Comparison of ENCODE assay signal across 35 mouse cellular contexts in genomic region chr13:108069151-108069550, GRCm38 (mm10).
"Had no signal": no experiment of that assay in that cellular context is flagged by ENCODE, and none has a peak within 500 bp of the region (broad histone marks: within the 10 kb centered on the region; RNA-seq: fewer than 3 reads in every experiment).

No protein-coding gene starts in this region.

- ATAC-seq: hindbrain, embryonic 16.5 days; hindbrain, postnatal 0 days; inflammation-experienced regulatory T-cells, adult 6 months; intestine, embryonic 16.5 days; intestine, postnatal 0 days had no signal

- DNase-seq: heart, postnatal 10 days; heart, postnatal 14 days; heart, postnatal 36 days; heart, postnatal 4 days; kidney, adult 11 months; kidney, adult 18-20 months; kidney, adult 2 months; kidney, adult 8-10 months; kidney, adult 9 months; kidney, postnatal 10 days; kidney, postnatal 14 days; kidney, postnatal 25 days; kidney, postnatal 36 days; kidney, postnatal 4 days; layer of hippocampus, adult 9-11 months; layer of hippocampus, postnatal 36 days had no signal

- H3K4me1 ChIP-seq: heart, embryonic 10.5 days; heart, embryonic 12.5 days; heart, embryonic 13.5 days; heart, embryonic 15.5 days; hindbrain, embryonic 12.5 days; hindbrain, embryonic 13.5 days; kidney, embryonic 15.5 days had no signal

- H3K36me3 ChIP-seq: heart, embryonic 10.5 days; heart, embryonic 12.5 days; heart, embryonic 13.5 days; heart, embryonic 15.5 days; hindbrain, embryonic 10.5 days; hindbrain, embryonic 12.5 days; hindbrain, embryonic 13.5 days; hindbrain, embryonic 15.5 days; kidney, embryonic 15.5 days had no signal

- H3K4me2 ChIP-seq: heart, embryonic 11.5 days; heart, embryonic 12.5 days; heart, embryonic 13.5 days; heart, embryonic 15.5 days; hindbrain, embryonic 12.5 days; hindbrain, embryonic 13.5 days; hindbrain, embryonic 14.5 days; hindbrain, embryonic 15.5 days; kidney, embryonic 15.5 days had no signal

- H3K9me3 ChIP-seq: heart, embryonic 10.5 days; heart, embryonic 12.5 days; heart, embryonic 13.5 days; heart, embryonic 15.5 days; hindbrain, embryonic 10.5 days; hindbrain, embryonic 12.5 days; hindbrain, embryonic 13.5 days; hindbrain, embryonic 15.5 days; kidney, embryonic 15.5 days had no signal

- H3K27me3 ChIP-seq: heart, embryonic 12.5 days; heart, embryonic 13.5 days; heart, embryonic 15.5 days; hindbrain, embryonic 12.5 days; hindbrain, embryonic 13.5 days; hindbrain, embryonic 15.5 days; kidney, embryonic 15.5 days had no signal

- H3K4me3 ChIP-seq: heart, embryonic 10.5 days; heart, embryonic 12.5 days; heart, embryonic 13.5 days; heart, embryonic 15.5 days; hindbrain, embryonic 10.5 days; hindbrain, embryonic 12.5 days; hindbrain, embryonic 13.5 days; hindbrain, embryonic 15.5 days; kidney, embryonic 15.5 days; layer of hippocampus, adult 2 months; left cerebral cortex, adult 2 months had no signal

- H3K27ac ChIP-seq: heart, embryonic 10.5 days; heart, embryonic 13.5 days; heart, embryonic 15.5 days; hindbrain, embryonic 10.5 days; hindbrain, embryonic 12.5 days; hindbrain, embryonic 13.5 days; hindbrain, embryonic 14.5 days; hindbrain, embryonic 15.5 days; hindbrain, postnatal 0 days; kidney, embryonic 15.5 days; kidney, postnatal 0 days; layer of hippocampus, adult 2 months; left cerebral cortex, adult 2 months had no signal

- H3K9ac ChIP-seq: heart, embryonic 12.5 days; heart, embryonic 13.5 days; heart, embryonic 15.5 days; hindbrain, embryonic 12.5 days; hindbrain, embryonic 13.5 days; hindbrain, embryonic 14.5 days; hindbrain, embryonic 15.5 days; kidney, embryonic 15.5 days had no signal
